Mouse (Mus musculus) hindbrain, embryonic 12.5 days (tissue): Measurements from ENCODE around the gene Olfr325. TPM values are rescaled to one million over a fixed set of nuclear protein-coding genes. Genes with fewer than 3 reads are reported as not detected.

Experiments
- polyA plus RNA-seq: library from polyadenylated mRNA; unstranded; fragments of >200 nt; fragmentation: Nextera tagmentation; extraction: Ambion mirVana; gene quantifications from 2 replicates; pipeline ENCODE4 v1.2.1, GENCODE M21; 2016

Olfr325 gene
- polyA plus RNA-seq, 1 experiment from 2014 or later, result not detected

Other genes starting within 250 kb of the Olfr325 start
- 34.1 and 39.4 TPM in 2 replicates for gene Zfp672, start 247.4 kb upstream of the Olfr325 start, polyA plus RNA-seq
- 49.1 and 50.7 TPM in 2 replicates for gene Sh3bp5l, start 247.0 kb upstream of the Olfr325 start, polyA plus RNA-seq
- gene Lypd8, start 198.7 kb upstream of the Olfr325 start, polyA plus RNA-seq, result not detected in 2 replicates
- not detected in 2 replicates for gene 1810065E05Rik, start 156.6 kb upstream of the Olfr325 start, polyA plus RNA-seq
- not detected in 2 replicates for gene Gm12253, start 145.2 kb upstream of the Olfr325 start, polyA plus RNA-seq
- gene Lypd9, start 124.8 kb upstream of the Olfr325 start, polyA plus RNA-seq, result not detected in 2 replicates
- not detected in 2 replicates for gene Olfr30, start 115.5 kb upstream of the Olfr325 start, polyA plus RNA-seq
- not detected in 2 replicates for gene Olfr332, start 85.2 kb upstream of the Olfr325 start, polyA plus RNA-seq
- not detected in 2 replicates for gene Olfr331, start 75.2 kb upstream of the Olfr325 start, polyA plus RNA-seq
- not detected in 2 replicates for gene Olfr330, start 42.9 kb upstream of the Olfr325 start, polyA plus RNA-seq
- gene Olfr329-ps, start 31.3 kb upstream of the Olfr325 start, polyA plus RNA-seq, result not detected in 2 replicates
- not detected in 2 replicates for gene Olfr328, start 22.1 kb upstream of the Olfr325 start, polyA plus RNA-seq
- not detected in 2 replicates for gene Olfr224, start 7.2 kb upstream of the Olfr325 start, polyA plus RNA-seq
- gene Olfr324, start 17.4 kb downstream of the Olfr325 start, polyA plus RNA-seq, result not detected in 2 replicates
- not detected in 2 replicates for gene 2210407C18Rik, start 38.3 kb downstream of the Olfr325 start, polyA plus RNA-seq
- gene Olfr323, start 52.8 kb downstream of the Olfr325 start, polyA plus RNA-seq, result not detected in 2 replicates
- gene Trim58, start 62.7 kb downstream of the Olfr325 start, polyA plus RNA-seq, result 0.51 and 0.53 TPM in 2 replicates
- not detected in 2 replicates for gene Olfr322, start 81.1 kb downstream of the Olfr325 start, polyA plus RNA-seq
- not detected in 2 replicates for gene Olfr320, start 103.4 kb downstream of the Olfr325 start, polyA plus RNA-seq
- gene Olfr319, start 121.4 kb downstream of the Olfr325 start, polyA plus RNA-seq, result not detected in 2 replicates
- gene Olfr318, start 146.3 kb downstream of the Olfr325 start, polyA plus RNA-seq, result not detected in 2 replicates
- gene Olfr317, start 161.5 kb downstream of the Olfr325 start, polyA plus RNA-seq, result 0.10 and 0.12 TPM in 2 replicates
- not detected in 2 replicates for gene Olfr316, start 175.0 kb downstream of the Olfr325 start, polyA plus RNA-seq
- gene Olfr315, start 195.5 kb downstream of the Olfr325 start, polyA plus RNA-seq, result not detected in 2 replicates
- not detected in 2 replicates for gene Olfr314, start 205.2 kb downstream of the Olfr325 start, polyA plus RNA-seq
- gene Fam183b, start 224.2 kb downstream of the Olfr325 start, polyA plus RNA-seq, result 7.0 and 10.4 TPM in 2 replicates
- not detected in 2 replicates for gene Olfr313, start 237.3 kb downstream of the Olfr325 start, polyA plus RNA-seq